Mouse (Mus musculus) bone marrow macrophage, adult 2 months (primary cell): ENCODE measurements at regions not wholly inside any gene's neighbourhood (a gene's known extent, or its start where the extent isn't known, plus 50 kb on each side); places are given as distances from the start of the nearest gene placed in this dataset.

ENCODE experiments used
- CTCF ChIP-seq: IDR thresholded peaks from 2 replicates; pipeline ENCODE4 v1.5.1; 2012; ENCODE audit warnings: low read depth, mild to moderate bottlenecking, low read length, moderate library complexity
- POLR2A ChIP-seq: IDR thresholded peaks from 2 replicates; pipeline ENCODE4 v1.6.1; 2012; ENCODE audit warnings: mild to moderate bottlenecking, low read depth, low read length, borderline replicate concordance

GRCm38 (mm10) chr19:60328295-60328694 lies 101.8 kb upstream of the Fam204a start:
- TF ChIP-seq CTCF (no peak), POLR2A (no peak)
